Mouse (Mus musculus): ENCODE results near the gene Gtf3c2. TPM values are rescaled to one million over a fixed set of nuclear protein-coding genes. Genes with fewer than 3 reads are reported as not detected.
A peak's percentile ranks its signal among the peaks of the same experiment; 100 is the strongest.

Gtf3c2 gene
- total RNA-seq (2014; rRNA removed) = 36.8 and 49.8 TPM in 2 replicates
- polyA plus RNA-seq (2015; fragmentation: Nextera tagmentation; extraction: Ambion mirVana) = 36.2 and 52.9 TPM in 2 replicates

GRCm38 (mm10) chr5:31179766-31180630, at the start of gene Gtf3c2, which contains the start of gene Gm29609:
TSS of gene Gtf3c2 (minus strand) at chr5:31180144.
TSS of gene Gm29609 (minus strand) at chr5:31179911.
- Histone ChIP-seq H3K9ac (peak within 1 kb of the TSS; percentile 80), H3K27ac (ENCODE audit: low read depth, low read length) (peak within 1 kb of the TSS; percentile 99), H3K9me3 (ENCODE audit: low read length) (no peaks in the 10 kb centered on the region), H3K4me2 (ENCODE audit: low read depth) (peak within 1 kb of the TSS; percentile 91), H3K4me3 (ENCODE audit: low read depth, low read length) (peak within 1 kb of the TSS; percentile 93), H3K36me3 (ENCODE audit: insufficient read depth) (no peaks in the 10 kb centered on the region), H3K4me1 (ENCODE audit: insufficient read depth) (peaks cover 9% of the 10 kb centered on the region; the same call in 1 of the 2 replicates), H3K27me3 (ENCODE audit: insufficient read depth, low read length) (no peaks in the 10 kb centered on the region)
- DNase-seq = peak; percentile 99
- under 1% methylated on average over 59 of the region's 59 CpGs for WGBS
- TF ChIP-seq CTCF (IDR thresholded peaks at IDR 0.05; ENCODE audit: low read depth) = peak; percentile 9; the same call in 1 of the 2 replicates
- peak; percentile 99 for ATAC-seq

- Histone ChIP-seq H3K4me3 (ENCODE audit: low read depth, low read length) (no peak overlapping the region), H3K27ac (ENCODE audit: low read depth, low read length) (no peak overlapping the region), H3K36me3 (ENCODE audit: insufficient read depth) (no peaks in the 10 kb centered on the region), H3K9me3 (ENCODE audit: low read length) (no peaks in the 10 kb centered on the region), H3K4me2 (ENCODE audit: low read depth) (no peak overlapping the region), H3K4me1 (ENCODE audit: insufficient read depth) (no peaks in the 10 kb centered on the region), H3K9ac (no peak overlapping the region), H3K27me3 (ENCODE audit: insufficient read depth, low read length) (no peaks in the 10 kb centered on the region)
- ATAC-seq = no peak
- no peak for TF ChIP-seq CTCF (IDR thresholded peaks at IDR 0.05; ENCODE audit: low read depth)
- DNase-seq = no peak
- 77% methylated on average over 1 of the region's 1 CpGs for WGBS
Observed at GRCm38 (mm10) chr5:31226641-31227040, 46.7 kb upstream of the Gtf3c2 start.

- no peaks in the 10 kb centered on the region for H3K27me3 ChIP-seq (ENCODE audit: insufficient read depth, low read length)
- no peak overlapping the region for H3K27ac ChIP-seq (ENCODE audit: low read depth, low read length)
- TF ChIP-seq CTCF (IDR thresholded peaks at IDR 0.05; ENCODE audit: low read depth) = no peak
- H3K9me3 ChIP-seq (ENCODE audit: low read length) = no peaks in the 10 kb centered on the region
- no peak overlapping the region for H3K4me2 ChIP-seq (ENCODE audit: low read depth)
- H3K9ac ChIP-seq = no peak overlapping the region
- H3K4me3 ChIP-seq (ENCODE audit: low read depth, low read length) = no peak overlapping the region
- DNase-seq (no peak), ATAC-seq (no peak)
- H3K4me1 ChIP-seq (ENCODE audit: insufficient read depth) = peaks cover 4% of the 10 kb centered on the region; the same call in 1 of the 2 replicates
- H3K36me3 ChIP-seq (ENCODE audit: insufficient read depth) = no peaks in the 10 kb centered on the region
- WGBS = 94% methylated on average over 9 of the region's 9 CpGs
Observed at GRCm38 (mm10) chr5:31222696-31223095, 42.8 kb upstream of the Gtf3c2 start.

- peaks cover 4% of the 10 kb centered on the region; the same call in 1 of the 2 replicates for H3K4me1 ChIP-seq (ENCODE audit: insufficient read depth)
- H3K27ac ChIP-seq (ENCODE audit: low read depth, low read length) = peak overlapping the region; percentile 97
- peak overlapping the region; percentile 100 for H3K4me3 ChIP-seq (ENCODE audit: low read depth, low read length)
- peak; percentile 79 for DNase-seq
- ATAC-seq = peak; percentile 58
- H3K4me2 ChIP-seq (ENCODE audit: low read depth) = peak overlapping the region; percentile 79
- H3K36me3 ChIP-seq (ENCODE audit: insufficient read depth) = no peaks in the 10 kb centered on the region
- TF ChIP-seq CTCF (IDR thresholded peaks at IDR 0.05; ENCODE audit: low read depth) = peak; percentile 70
- peak overlapping the region; percentile 92 for H3K9ac ChIP-seq
- H3K9me3 ChIP-seq (ENCODE audit: low read length) = no peaks in the 10 kb centered on the region
- WGBS = 11% methylated on average over 11 of the region's 11 CpGs
- no peaks in the 10 kb centered on the region for H3K27me3 ChIP-seq (ENCODE audit: insufficient read depth, low read length)
Observed at GRCm38 (mm10) chr5:31221304-31221945, 41.5 kb upstream of the Gtf3c2 start.

- Histone ChIP-seq H3K27ac (ENCODE audit: low read depth, low read length) (peak within 1 kb of the TSS; percentile 97), H3K4me1 (ENCODE audit: insufficient read depth) (peaks cover 4% of the 10 kb centered on the region; the same call in 1 of the 2 replicates), H3K4me2 (ENCODE audit: low read depth) (peak within 1 kb of the TSS; percentile 79), H3K9ac (peak within 1 kb of the TSS; percentile 92), H3K36me3 (ENCODE audit: insufficient read depth) (no peaks in the 10 kb centered on the region), H3K4me3 (ENCODE audit: low read depth, low read length) (peak within 1 kb of the TSS; percentile 100), H3K9me3 (ENCODE audit: low read length) (no peaks in the 10 kb centered on the region), H3K27me3 (ENCODE audit: insufficient read depth, low read length) (no peaks in the 10 kb centered on the region)
- DNase-seq (peak; percentile 98), ATAC-seq (peak; percentile 93)
- TF ChIP-seq CTCF (IDR thresholded peaks at IDR 0.05; ENCODE audit: low read depth) = peak; percentile 1; the same call in 1 of the 2 replicates
- WGBS = under 1% methylated on average over 69 of the region's 70 CpGs
Observed at GRCm38 (mm10) chr5:31220448-31221303, 40.7 kb upstream of the Gtf3c2 start, which contains the start of gene Ppm1g. TSS of gene Ppm1g (minus strand) at chr5:31220687.

GRCm38 (mm10) chr5:31219911-31220447, 40.0 kb upstream of the Gtf3c2 start:
- Histone ChIP-seq H3K4me1 (ENCODE audit: insufficient read depth) (peaks cover 4% of the 10 kb centered on the region; the same call in 1 of the 2 replicates), H3K27me3 (ENCODE audit: insufficient read depth, low read length) (no peaks in the 10 kb centered on the region), H3K27ac (ENCODE audit: low read depth, low read length) (peak overlapping the region; percentile 97), H3K4me2 (ENCODE audit: low read depth) (peak overlapping the region; percentile 79), H3K9me3 (ENCODE audit: low read length) (no peaks in the 10 kb centered on the region), H3K4me3 (ENCODE audit: low read depth, low read length) (peak overlapping the region; percentile 100), H3K9ac (peak overlapping the region; percentile 92), H3K36me3 (ENCODE audit: insufficient read depth) (no peaks in the 10 kb centered on the region)
- DNase-seq (no peak), ATAC-seq (peak; percentile 59)
- peak; percentile 20 for TF ChIP-seq CTCF (IDR thresholded peaks at IDR 0.05; ENCODE audit: low read depth)
- WGBS = under 1% methylated on average over 32 of the region's 40 CpGs
